8 mouse cellular contexts compared by ENCODE assay signal in the genomic region with DNA sequence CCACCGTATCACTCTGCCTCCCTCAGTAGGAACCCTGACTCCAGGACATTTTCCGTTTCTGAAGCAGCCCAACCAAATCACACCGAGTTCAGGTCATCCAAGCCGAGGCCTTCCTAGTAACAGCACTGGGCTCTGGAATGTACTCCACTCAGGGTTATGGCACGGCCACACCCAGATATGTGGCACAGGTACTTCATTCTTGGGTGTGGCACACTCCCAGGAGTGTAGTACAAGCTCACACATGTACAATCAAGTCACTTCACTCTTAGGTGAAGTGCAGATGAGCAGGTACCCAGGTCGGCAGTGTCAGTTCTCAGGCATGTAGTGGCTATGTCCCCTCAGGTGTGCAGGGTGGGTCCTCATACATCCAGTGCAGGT. TPM values are rescaled to one million over a fixed set of nuclear protein-coding genes. Genes with fewer than 3 reads are reported as not detected.
DNase-seq lines count a peak whose midpoint lies in the region; ATAC-seq and TF ChIP-seq lines count a peak whose summit lies in the region.

No protein-coding gene starts in this region.

- peak; percentile 62 for ATAC-seq in forebrain, embryonic 15.5 days (replicated peaks)
- no peak; the same call in none of the 2 replicates for ATAC-seq in forebrain, embryonic 14.5 days
- ATAC-seq in limb, embryonic 15.5 days (ENCODE audit: insufficient number of reproducible peaks, low FRiP score, low TSS enrichment, low read depth) = 0 out of 2 replicates have a peak, but pooled peaks have one; percentile 23
- peak; percentile 22 for ATAC-seq in midbrain, postnatal 0 days (ENCODE audit: low FRiP score)

- 82% methylated on average over 6 of the region's 6 CpGs for WGBS in forebrain, embryonic 15.5 days
- WGBS in forebrain, embryonic 14.5 days = 77% methylated on average over 6 of the region's 6 CpGs
- 74% methylated on average over 6 of the region's 6 CpGs for WGBS in limb, embryonic 15.5 days
- WGBS in midbrain, postnatal 0 days = 75% methylated on average over 6 of the region's 6 CpGs

- H3K4me1 ChIP-seq in forebrain, embryonic 15.5 days = no peaks in the 10 kb centered on the region
- H3K4me1 ChIP-seq in forebrain, embryonic 14.5 days (ENCODE audit: control insufficient read depth, insufficient read depth, low read length) = no peaks in the 10 kb centered on the region
- H3K4me1 ChIP-seq in limb, embryonic 15.5 days = no peaks in the 10 kb centered on the region
- no peaks in the 10 kb centered on the region for H3K4me1 ChIP-seq in midbrain, postnatal 0 days (ENCODE audit: insufficient read depth, low read length)

- H3K27me3 ChIP-seq in forebrain, embryonic 15.5 days = no peaks in the 10 kb centered on the region
- no peaks in the 10 kb centered on the region for H3K27me3 ChIP-seq in forebrain, embryonic 14.5 days (replicated peaks; ENCODE audit: control insufficient read depth, insufficient read depth, low read length)
- H3K27me3 ChIP-seq in limb, embryonic 15.5 days = no peaks in the 10 kb centered on the region
- H3K27me3 ChIP-seq in midbrain, postnatal 0 days (ENCODE audit: insufficient read depth, low read length) = no peaks in the 10 kb centered on the region

- H3K9me3 ChIP-seq in forebrain, embryonic 15.5 days = no peaks in the 10 kb centered on the region
- H3K9me3 ChIP-seq in forebrain, embryonic 14.5 days (replicated peaks; ENCODE audit: control insufficient read depth, low read length) = no peaks in the 10 kb centered on the region
- no peaks in the 10 kb centered on the region for H3K9me3 ChIP-seq in limb, embryonic 15.5 days
- H3K9me3 ChIP-seq in midbrain, postnatal 0 days (ENCODE audit: low read length) = no peaks in the 10 kb centered on the region

- no peak overlapping the region for H3K4me3 ChIP-seq in forebrain, embryonic 15.5 days
- H3K4me3 ChIP-seq in forebrain, embryonic 14.5 days (ENCODE audit: low read depth, low read length) = no peak overlapping the region
- H3K4me3 ChIP-seq in limb, embryonic 15.5 days = no peak overlapping the region
- no peak overlapping the region for H3K4me3 ChIP-seq in midbrain, postnatal 0 days (ENCODE audit: low read depth, low read length)

- intact Hi-C loops in gastrocnemius, postnatal 36 days (cut with DNase I) = loop anchor here (5.0 to 10.0 kb wide), 3 partner anchors 109 to 337 kb away; partner anchors contain the start of gene Zdhhc11

- TF ChIP-seq CTCF in midbrain, postnatal 0 days (IDR thresholded peaks at IDR 0.05) = no peak

- no peak overlapping the region for H3K27ac ChIP-seq in forebrain, embryonic 15.5 days (replicated peaks)
- no peak overlapping the region for H3K27ac ChIP-seq in forebrain, embryonic 14.5 days (ENCODE audit: low read depth, low read length)
- H3K27ac ChIP-seq in limb, embryonic 15.5 days = peak overlapping the region; percentile 12; the same call in 1 of the 2 replicates
- H3K27ac ChIP-seq in midbrain, postnatal 0 days (ENCODE audit: low read depth, low read length) = no peak overlapping the region

- no peak for DNase-seq in forebrain, embryonic 14.5 days (ENCODE audit: low spot score)
- peak; percentile 28 for DNase-seq in R1 (ENCODE audit: low read depth, low spot score)
- DNase-seq in midbrain, postnatal 0 days (ENCODE audit: low spot score) = no peak
- DNase-seq in MN1 (ENCODE audit: low spot score) = no peak
- no peak for DNase-seq in layer of hippocampus, adult 9-11 months
- DNase-seq in gastrocnemius, postnatal 36 days = no peak

- H3K36me3 ChIP-seq in forebrain, embryonic 15.5 days = peaks cover 44% of the 10 kb centered on the region
- peaks cover 46% of the 10 kb centered on the region for H3K36me3 ChIP-seq in forebrain, embryonic 14.5 days (ENCODE audit: control insufficient read depth, insufficient read depth, low read length)
- H3K36me3 ChIP-seq in limb, embryonic 15.5 days = peaks cover 41% of the 10 kb centered on the region
- peaks cover 21% of the 10 kb centered on the region for H3K36me3 ChIP-seq in midbrain, postnatal 0 days (ENCODE audit: insufficient read depth, low read length)

- no peak overlapping the region for H3K9ac ChIP-seq in forebrain, embryonic 15.5 days (replicated peaks)
- H3K9ac ChIP-seq in forebrain, embryonic 14.5 days (ENCODE audit: low read length) = no peak overlapping the region
- no peak overlapping the region for H3K9ac ChIP-seq in limb, embryonic 15.5 days
- no peak overlapping the region for H3K9ac ChIP-seq in midbrain, postnatal 0 days (replicated peaks; ENCODE audit: low read length, poor library complexity, severe bottlenecking)

- no peak overlapping the region for H3K4me2 ChIP-seq in forebrain, embryonic 15.5 days (replicated peaks)
- no peak overlapping the region for H3K4me2 ChIP-seq in forebrain, embryonic 14.5 days (ENCODE audit: low read length)
- H3K4me2 ChIP-seq in limb, embryonic 15.5 days = no peak overlapping the region
- no peak overlapping the region for H3K4me2 ChIP-seq in midbrain, postnatal 0 days (ENCODE audit: low read depth, low read length, poor library complexity, severe bottlenecking)

RNA-seq across cellular contexts. Expression of gene Ahrr, which starts 9.5 kb away (rescaled TPM):
- polyA plus RNA-seq in forebrain, embryonic 15.5 days (2015; fragmentation: Nextera tagmentation; extraction: Ambion mirVana) = 0.87 and 1.3 TPM in 2 replicates
- 0.88 and 0.89 TPM in 2 replicates for polyA plus RNA-seq in forebrain, embryonic 14.5 days (2014; fragmentation: Nextera tagmentation; extraction: Ambion mirVana)
- 3.9 and 4.0 TPM in 2 replicates for polyA plus RNA-seq in limb, embryonic 15.5 days (2015; fragmentation: Nextera tagmentation; extraction: Ambion mirVana)
- total RNA-seq in midbrain, postnatal 0 days (2014; rRNA removed) = 0.88 and 0.99 TPM in 2 replicates
- polyA plus RNA-seq in midbrain, postnatal 0 days (2015; fragmentation: Nextera tagmentation; extraction: Ambion mirVana) = 0.45 and 0.68 TPM in 2 replicates
- total RNA-seq in gastrocnemius, postnatal 36 days (2021) = not detected

RNA-seq across cellular contexts. Expression of gene Pdcd6, which starts 15.8 kb away (rescaled TPM):
- polyA plus RNA-seq in forebrain, embryonic 15.5 days (2015; fragmentation: Nextera tagmentation; extraction: Ambion mirVana) = 134 and 137 TPM in 2 replicates
- polyA plus RNA-seq in forebrain, embryonic 14.5 days (2014; fragmentation: Nextera tagmentation; extraction: Ambion mirVana) = 150 and 155 TPM in 2 replicates
- 157 and 158 TPM in 2 replicates for polyA plus RNA-seq in limb, embryonic 15.5 days (2015; fragmentation: Nextera tagmentation; extraction: Ambion mirVana)
- 83.9 and 107 TPM in 2 replicates for total RNA-seq in midbrain, postnatal 0 days (2014; rRNA removed)
- polyA plus RNA-seq in midbrain, postnatal 0 days (2015; fragmentation: Nextera tagmentation; extraction: Ambion mirVana) = 117 and 125 TPM in 2 replicates
- total RNA-seq in gastrocnemius, postnatal 36 days (2021) = 10 to 100 TPM; 15.4 to 18.1 TPM

RNA-seq across cellular contexts. Expression of gene Sdha, which starts 48.5 kb away (rescaled TPM):
- polyA plus RNA-seq in forebrain, embryonic 15.5 days (2015; fragmentation: Nextera tagmentation; extraction: Ambion mirVana) = 212 and 220 TPM in 2 replicates
- polyA plus RNA-seq in forebrain, embryonic 14.5 days (2014; fragmentation: Nextera tagmentation; extraction: Ambion mirVana) = 167 and 188 TPM in 2 replicates
- polyA plus RNA-seq in limb, embryonic 15.5 days (2015; fragmentation: Nextera tagmentation; extraction: Ambion mirVana) = 217 and 241 TPM in 2 replicates
- total RNA-seq in midbrain, postnatal 0 days (2014; rRNA removed) = 98.7 and 103 TPM in 2 replicates
- 200 and 211 TPM in 2 replicates for polyA plus RNA-seq in midbrain, postnatal 0 days (2015; fragmentation: Nextera tagmentation; extraction: Ambion mirVana)
- total RNA-seq in gastrocnemius, postnatal 36 days (2021) = 100 to 1,000 TPM; 627 to 644 TPM

RNA-seq across cellular contexts. Expression of gene Ccdc127, which starts 48.5 kb away (rescaled TPM):
- 47.1 and 47.4 TPM in 2 replicates for polyA plus RNA-seq in forebrain, embryonic 15.5 days (2015; fragmentation: Nextera tagmentation; extraction: Ambion mirVana)
- 37.4 and 47.2 TPM in 2 replicates for polyA plus RNA-seq in forebrain, embryonic 14.5 days (2014; fragmentation: Nextera tagmentation; extraction: Ambion mirVana)
- polyA plus RNA-seq in limb, embryonic 15.5 days (2015; fragmentation: Nextera tagmentation; extraction: Ambion mirVana) = 63.9 and 67.0 TPM in 2 replicates
- 20.6 and 20.9 TPM in 2 replicates for total RNA-seq in midbrain, postnatal 0 days (2014; rRNA removed)
- 36.6 and 39.0 TPM in 2 replicates for polyA plus RNA-seq in midbrain, postnatal 0 days (2015; fragmentation: Nextera tagmentation; extraction: Ambion mirVana)
- 10 to 100 TPM; 43.7 to 46.4 TPM for total RNA-seq in gastrocnemius, postnatal 36 days (2021)
